Mouse (Mus musculus): ENCODE measurements around the gene Best3.

- TF ChIP-seq CTCF (IDR thresholded peaks at IDR 0.05; ENCODE audit: low read depth), result no peak
- no peak for TF ChIP-seq EP300 (optimal IDR thresholded peaks at IDR 0.05)
These were observed 35.2 kb upstream of the Best3 start for GRCm38 (mm10) chr10:116950886-116951285.
